7 mouse cellular contexts compared by ENCODE assay signal in the genomic region with DNA sequence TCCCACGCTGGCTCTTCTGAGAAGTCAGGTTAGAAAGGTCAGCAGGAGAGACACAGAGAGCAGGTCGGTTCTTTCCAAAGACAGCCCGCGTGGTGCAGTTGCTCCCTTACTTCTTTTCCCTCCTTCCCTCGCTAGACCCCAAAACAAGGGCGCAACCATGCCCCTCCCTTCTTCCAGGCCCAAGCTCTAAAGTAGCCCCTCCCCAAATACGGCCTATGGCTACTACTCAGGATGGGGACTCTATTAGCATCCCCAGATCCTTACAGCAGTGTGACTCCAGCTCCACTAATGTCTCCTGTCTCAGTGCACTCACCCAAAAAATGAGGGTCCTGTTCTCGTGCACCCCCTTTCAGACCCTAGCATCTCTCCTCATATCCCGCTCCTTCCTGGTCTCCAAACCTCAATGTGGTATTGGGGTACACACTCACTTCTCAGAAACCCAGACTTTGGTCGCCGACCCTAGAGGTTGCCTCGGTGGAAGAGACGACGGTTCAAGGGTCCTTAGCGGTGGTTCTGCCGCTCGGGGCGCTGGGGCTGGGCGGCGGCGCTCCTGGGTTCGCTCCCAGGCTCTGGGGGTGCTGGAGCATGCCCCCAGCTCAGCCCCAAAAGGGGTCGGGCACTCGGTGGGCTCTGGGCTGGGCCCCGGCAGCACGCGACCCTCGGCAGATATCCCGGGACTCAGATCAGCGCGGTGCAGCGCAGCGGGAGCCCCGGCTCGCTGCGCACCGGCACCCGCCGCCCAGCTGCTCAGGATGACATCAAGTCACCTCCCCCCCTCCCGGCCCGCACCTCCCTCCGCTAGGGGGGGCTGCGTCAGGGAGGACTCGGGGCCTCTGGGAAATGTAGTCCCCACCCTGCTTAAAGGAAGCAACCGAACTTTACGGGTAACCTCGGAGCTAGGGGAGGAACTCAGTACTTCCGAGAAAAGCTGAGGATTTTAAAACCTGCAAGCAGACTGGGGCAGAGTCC. TPM values are rescaled to one million over a fixed set of nuclear protein-coding genes. Genes with fewer than 3 reads are reported as not detected.
A peak's percentile ranks its signal among the peaks of the same experiment; 100 is the strongest.
DNase-seq lines count a peak whose midpoint lies in the region; ATAC-seq lines count a peak whose summit lies in the region.

A gene (minus strand): TSS at position 789 of the 969 bp plus-strand sequence.

- DNase-seq in adrenal gland, adult 18-20 months (ENCODE audit: low spot score in 2 of 2): peak; percentile 93 to 94
- peak; percentile 95 for DNase-seq in embryo, embryonic 11 days
- peak; percentile 86 to 95 for DNase-seq in gastrocnemius, postnatal 36 days
- DNase-seq in left cerebral cortex, postnatal 25 days (ENCODE audit: low spot score in 2 of 2): peak; percentile 90 to 97
- DNase-seq in midbrain, embryonic 10.5 days (ENCODE audit: low spot score): peak; percentile 91
- peak; percentile 96 for DNase-seq in right cerebral cortex, postnatal 4 days

- H3K9ac ChIP-seq in intestine, embryonic 15.5 days: peak within 1 kb of the TSS; percentile 78

- intact Hi-C loops in gastrocnemius, postnatal 36 days (cut with DNase I): no loop called here
- intact Hi-C loops in left cerebral cortex, postnatal 25 days (cut with DNase I): loop anchor here (1.0 kb wide), 1 partner anchor 94 kb away; a partner anchor contains a TSS

- no peaks in the 10 kb centered on the region for H3K27me3 ChIP-seq in intestine, embryonic 15.5 days (replicated peaks)
- H3K27me3 ChIP-seq in midbrain, embryonic 10.5 days (ENCODE audit: low read depth, poor library complexity, severe bottlenecking): no peaks in the 10 kb centered on the region

- H3K27ac ChIP-seq in intestine, embryonic 15.5 days: peak within 1 kb of the TSS; percentile 98
- H3K27ac ChIP-seq in midbrain, embryonic 10.5 days (replicated peaks): peak within 1 kb of the TSS; percentile 94

- H3K4me2 ChIP-seq in intestine, embryonic 15.5 days (replicated peaks): peak within 1 kb of the TSS; percentile 85

- ATAC-seq in intestine, embryonic 15.5 days: peak; percentile 96

- H3K9me3 ChIP-seq in intestine, embryonic 15.5 days: no peaks in the 10 kb centered on the region
- no peaks in the 10 kb centered on the region for H3K9me3 ChIP-seq in midbrain, embryonic 10.5 days (replicated peaks)

- 3% methylated on average over 48 of the region's 48 CpGs for WGBS in intestine, embryonic 15.5 days
- 2% methylated on average over 48 of the region's 48 CpGs for WGBS in midbrain, embryonic 10.5 days

- 0 out of 2 replicates have a peak, but pooled peaks cover 7% of the 10 kb centered on the region for H3K36me3 ChIP-seq in intestine, embryonic 15.5 days
- H3K36me3 ChIP-seq in midbrain, embryonic 10.5 days: peaks cover 29% of the 10 kb centered on the region

- peaks cover 26% of the 10 kb centered on the region for H3K4me1 ChIP-seq in intestine, embryonic 15.5 days (replicated peaks)
- peaks cover 27% of the 10 kb centered on the region for H3K4me1 ChIP-seq in midbrain, embryonic 10.5 days

- peak within 1 kb of the TSS; percentile 76 for H3K4me3 ChIP-seq in intestine, embryonic 15.5 days (replicated peaks)
- H3K4me3 ChIP-seq in midbrain, embryonic 10.5 days: peak within 1 kb of the TSS; percentile 83

RNA-seq across cellular contexts. Expression of the gene that starts here (rescaled TPM):
- 100 to 1,000 TPM in 1 of 2 experiments, 10 to 100 TPM in 1; 97.0 to 115 TPM for total RNA-seq in adrenal gland, adult 18-20 months (2021)
- total RNA-seq in gastrocnemius, postnatal 36 days (2021): 10 to 100 TPM; 32.2 to 34.6 TPM
- 21.2 and 22.3 TPM in 2 replicates for polyA plus RNA-seq in intestine, embryonic 15.5 days (2015; fragmentation: Nextera tagmentation; extraction: Ambion mirVana)
- 100 to 1,000 TPM; 153 to 165 TPM for total RNA-seq in left cerebral cortex, postnatal 25 days (2021)
- polyA plus RNA-seq in midbrain, embryonic 10.5 days (2016; fragmentation: Nextera tagmentation; extraction: Ambion mirVana): 31.7 and 42.8 TPM in 2 replicates

Comparison
In these comparisons a context has a peak if more than half of its experiments do, and no peak if none do; other contexts are left out.
1. Peak in every context shown above with its lines: DNase-seq, ATAC-seq, H3K4me3 ChIP-seq and H3K27ac ChIP-seq.